Mouse (Mus musculus) embryonic facial prominence, embryonic 10.5 days (tissue): ENCODE data around the gene Atox1. TPM values are rescaled to one million over a fixed set of nuclear protein-coding genes. Genes with fewer than 3 reads are reported as not detected.

ENCODE experiments used
- DNase-seq: peaks from one replicate; pipeline ENCODE4 v3.0.0-alpha.2; 2017; ENCODE audit warnings: low spot score
- H3K27ac ChIP-seq: fragments of 300-500 bp; sonication (generic); replicated peaks from 2 replicates; pipeline ENCODE4 v1.5.1; 2016; ENCODE audit warnings: mild to moderate bottlenecking
- H3K27me3 ChIP-seq: fragments of 300-500 bp; sonication (generic); replicated peaks from 2 replicates; pipeline ENCODE4 v1.6.1; 2016; ENCODE audit warnings: low read depth, mild to moderate bottlenecking; ENCODE audit not compliant: poor library complexity, severe bottlenecking
- H3K36me3 ChIP-seq: fragments of 300-500 bp; sonication (generic); replicated peaks from 2 replicates; pipeline ENCODE4 v1.6.1; 2016; ENCODE audit warnings: mild to moderate bottlenecking, moderate library complexity
- H3K4me1 ChIP-seq: fragments of 300-500 bp; sonication (generic); 2 replicates; pipeline ENCODE4 v1.6.1; 2016
- H3K4me3 ChIP-seq: fragments of 300-500 bp; sonication (generic); 2 replicates; pipeline ENCODE4 v1.5.1; 2016; ENCODE audit warnings: mild to moderate bottlenecking, moderate library complexity
- H3K9me3 ChIP-seq: fragments of 300-500 bp; sonication (generic); 2 replicates; pipeline ENCODE4 v1.6.1; 2016; ENCODE audit warnings: mild to moderate bottlenecking
- WGBS: fragments of 180-500 bp; shearing (Covaris S2); methylation state at CpG from one replicate; pipeline ENCODE4 v1.1.7; 2016; 5-methylcytosine and 5-hydroxymethylcytosine counted together
- polyA plus RNA-seq: library from polyadenylated mRNA; unstranded; fragments of >200 nt; fragmentation: Nextera tagmentation; extraction: Ambion mirVana; gene quantifications from 2 replicates; pipeline ENCODE4 v1.2.1, GENCODE M21; 2016

Gene Atox1
- 266 and 285 TPM in 2 replicates for polyA plus RNA-seq

- H3K4me1 ChIP-seq, result peaks cover 31% of the 10 kb centered on the region
- peak; percentile 96 for DNase-seq
- WGBS, result under 1% methylated on average over 36 of the region's 36 CpGs
- H3K9me3 ChIP-seq, result no peaks in the 10 kb centered on the region
- peak within 1 kb of the TSS; percentile 84 for H3K27ac ChIP-seq
- H3K27me3 ChIP-seq, result no peaks in the 10 kb centered on the region
- peaks cover 8% of the 10 kb centered on the region; the same call in 1 of the 2 replicates for H3K36me3 ChIP-seq
- H3K4me3 ChIP-seq, result peak within 1 kb of the TSS; percentile 89
These were observed at the start of gene Atox1 for GRCm38 (mm10) chr11:55461019-55461645. Gene Atox1 (minus strand): TSS chr11:55461239.

GRCm38 (mm10) chr11:55505485-55505884 lies 44.4 kb upstream of the Atox1 start:
- DNase-seq, result no peak
- peaks cover 39% of the 10 kb centered on the region for H3K36me3 ChIP-seq
- WGBS, result 91% methylated on average over 3 of the region's 3 CpGs

GRCm38 (mm10) chr11:55502886-55503285 lies 41.8 kb upstream of the Atox1 start:
- Histone ChIP-seq H3K36me3 (peaks cover 64% of the 10 kb centered on the region), H3K4me3 (no peak overlapping the region), H3K4me1 (no peaks in the 10 kb centered on the region), H3K27ac (no peak overlapping the region), H3K27me3 (no peaks in the 10 kb centered on the region), H3K9me3 (no peaks in the 10 kb centered on the region)
- 77% methylated on average over 5 of the region's 5 CpGs for WGBS
- no peak for DNase-seq

More at GRCm38 (mm10) chr11:55505485-55505884, 44.4 kb upstream of the Atox1 start:
- no peak overlapping the region for H3K27ac ChIP-seq
- H3K27me3 ChIP-seq, result no peaks in the 10 kb centered on the region
- H3K9me3 ChIP-seq, result no peaks in the 10 kb centered on the region
- H3K4me1 ChIP-seq, result no peaks in the 10 kb centered on the region
- no peak overlapping the region for H3K4me3 ChIP-seq

- WGBS, result 86% methylated on average over 8 of the region's 8 CpGs
These were observed 41.0 kb upstream of the Atox1 start for GRCm38 (mm10) chr11:55501955-55502531.

GRCm38 (mm10) chr11:55497885-55498284 lies 36.8 kb upstream of the Atox1 start:
- no peak overlapping the region for H3K27ac ChIP-seq
- peak; percentile 41 for DNase-seq
- 73% methylated on average over 5 of the region's 5 CpGs for WGBS
- H3K4me1 ChIP-seq, result no peaks in the 10 kb centered on the region
- H3K9me3 ChIP-seq, result no peaks in the 10 kb centered on the region
- H3K36me3 ChIP-seq, result peaks cover 99% of the 10 kb centered on the region
- no peak overlapping the region for H3K4me3 ChIP-seq
- no peaks in the 10 kb centered on the region for H3K27me3 ChIP-seq

More at GRCm38 (mm10) chr11:55501955-55502531, 41.0 kb upstream of the Atox1 start:
- no peaks in the 10 kb centered on the region for H3K9me3 ChIP-seq
- no peak for DNase-seq
- H3K27me3 ChIP-seq, result no peaks in the 10 kb centered on the region
- no peaks in the 10 kb centered on the region for H3K4me1 ChIP-seq
- H3K4me3 ChIP-seq, result no peak overlapping the region
- no peak overlapping the region for H3K27ac ChIP-seq
- H3K36me3 ChIP-seq, result peaks cover 73% of the 10 kb centered on the region

- peaks cover 99% of the 10 kb centered on the region for H3K36me3 ChIP-seq
- H3K27ac ChIP-seq, result no peak overlapping the region
- H3K4me1 ChIP-seq, result no peaks in the 10 kb centered on the region
- H3K4me3 ChIP-seq, result no peak overlapping the region
- H3K27me3 ChIP-seq, result no peaks in the 10 kb centered on the region
- WGBS, result 91% methylated on average over 6 of the region's 6 CpGs
- no peak for DNase-seq
- no peaks in the 10 kb centered on the region for H3K9me3 ChIP-seq
These were observed 35.1 kb upstream of the Atox1 start for GRCm38 (mm10) chr11:55496158-55496557.

GRCm38 (mm10) chr11:55485443-55485842 lies 24.4 kb upstream of the Atox1 start:
- no peaks in the 10 kb centered on the region for H3K27me3 ChIP-seq
- H3K4me3 ChIP-seq, result no peak overlapping the region
- 97% methylated on average over 7 of the region's 7 CpGs for WGBS
- no peaks in the 10 kb centered on the region for H3K9me3 ChIP-seq
- no peak overlapping the region for H3K27ac ChIP-seq
- DNase-seq, result no peak
- peaks cover 97% of the 10 kb centered on the region for H3K36me3 ChIP-seq
- H3K4me1 ChIP-seq, result no peaks in the 10 kb centered on the region

GRCm38 (mm10) chr11:55473219-55473618 lies 12.2 kb upstream of the Atox1 start:
- Histone ChIP-seq H3K4me1 (peaks cover 18% of the 10 kb centered on the region), H3K36me3 (peaks cover 69% of the 10 kb centered on the region), H3K9me3 (no peaks in the 10 kb centered on the region), H3K27me3 (no peaks in the 10 kb centered on the region), H3K4me3 (no peak overlapping the region), H3K27ac (no peak overlapping the region)
- WGBS, result 94% methylated on average over 3 of the region's 3 CpGs
- no peak for DNase-seq

GRCm38 (mm10) chr11:55471467-55471866 lies 10.4 kb upstream of the Atox1 start:
- H3K27ac ChIP-seq, result no peak overlapping the region
- DNase-seq, result no peak
- no peaks in the 10 kb centered on the region for H3K27me3 ChIP-seq
- WGBS, result 94% methylated on average over 7 of the region's 7 CpGs
- H3K36me3 ChIP-seq, result peaks cover 52% of the 10 kb centered on the region
- peaks cover 23% of the 10 kb centered on the region for H3K4me1 ChIP-seq
- H3K9me3 ChIP-seq, result no peaks in the 10 kb centered on the region
- peak overlapping the region; percentile 89 for H3K4me3 ChIP-seq

- peaks cover 45% of the 10 kb centered on the region for H3K36me3 ChIP-seq
- H3K27me3 ChIP-seq, result no peaks in the 10 kb centered on the region
- H3K27ac ChIP-seq, result peak overlapping the region; percentile 97
- peak overlapping the region; percentile 89 for H3K4me3 ChIP-seq
- H3K4me1 ChIP-seq, result peaks cover 23% of the 10 kb centered on the region
- 61% methylated on average over 8 of the region's 8 CpGs for WGBS
- no peaks in the 10 kb centered on the region for H3K9me3 ChIP-seq
- DNase-seq, result no peak
These were observed 9.7 kb upstream of the Atox1 start for GRCm38 (mm10) chr11:55470761-55471160.

GRCm38 (mm10) chr11:55469923-55470691 lies 9.1 kb upstream of the Atox1 start:
- Histone ChIP-seq H3K36me3 (peaks cover 42% of the 10 kb centered on the region), H3K27me3 (no peaks in the 10 kb centered on the region), H3K9me3 (no peaks in the 10 kb centered on the region), H3K27ac (peak overlapping the region; percentile 97), H3K4me1 (peaks cover 23% of the 10 kb centered on the region), H3K4me3 (peak overlapping the region; percentile 89)
- WGBS, result 1% methylated on average over 46 of the region's 46 CpGs
- peak; percentile 62 for DNase-seq

- Histone ChIP-seq H3K27ac (peak within 1 kb of the TSS; percentile 97), H3K36me3 (peaks cover 33% of the 10 kb centered on the region), H3K27me3 (no peaks in the 10 kb centered on the region), H3K4me3 (peak within 1 kb of the TSS; percentile 89), H3K4me1 (peaks cover 23% of the 10 kb centered on the region), H3K9me3 (no peaks in the 10 kb centered on the region)
- peak; percentile 99 for DNase-seq
- under 1% methylated on average over 57 of the region's 57 CpGs for WGBS
These were observed 8.2 kb upstream of the Atox1 start, which contains the start of gene G3bp1 for GRCm38 (mm10) chr11:55469048-55469843. Gene G3bp1 (plus strand): TSS chr11:55469685.
